Mouse (Mus musculus) cortical plate, adult 2 months (tissue): ENCODE results near the gene Tas1r1.

Experiments used
- CTCF ChIP-seq: fragments of 200-500 bp; IDR thresholded peaks from 2 replicates; pipeline ENCODE4 v1.5.1; 2011; ENCODE audit warnings: mild to moderate bottlenecking, control low read depth, low read length; ENCODE audit not compliant: insufficient read depth; ENCODE audit errors: extremely low read depth
- POLR2A ChIP-seq: fragments of 200-500 bp; IDR thresholded peaks from 2 replicates; pipeline ENCODE4 v1.6.1; 2011; ENCODE audit warnings: mild to moderate bottlenecking, low read length, control low read depth; ENCODE audit not compliant: insufficient read depth; ENCODE audit errors: extremely low read depth

DNA sequence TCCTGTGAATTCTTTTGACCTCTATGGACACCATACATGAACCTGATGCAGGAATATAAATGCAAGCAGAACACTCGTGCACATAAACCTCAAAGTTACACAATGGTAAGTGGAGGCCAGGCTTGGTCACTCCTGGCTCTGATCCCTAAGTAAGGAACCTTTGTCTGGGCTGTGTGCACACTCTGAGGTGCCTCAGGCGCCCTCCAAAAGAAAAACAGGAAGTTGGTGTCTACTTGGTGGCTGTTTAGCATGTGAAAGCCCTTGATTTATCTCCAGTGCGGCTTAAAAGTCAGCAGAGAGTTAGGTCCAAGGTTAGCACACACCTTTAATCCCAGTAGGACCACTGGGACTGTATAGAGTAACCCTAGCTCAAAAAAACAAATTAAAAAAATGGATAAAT lies 38.9 kb downstream of the Tas1r1 start:
- TF ChIP-seq POLR2A (no peak), CTCF (no peak)
